Mouse (Mus musculus): ENCODE data around the gene Mnx1. TPM values are rescaled to one million over a fixed set of nuclear protein-coding genes. Genes with fewer than 3 reads are reported as not detected.

Gene Mnx1
- total and polyA plus RNA-seq, 3 experiments: 0.11 to 0.21 TPM; not detected in 1

GRCm38 (mm10) chr5:29476021-29476420, 2.2 kb downstream of the Mnx1 start:
- dilution Hi-C loops (cut with MboI; ENCODE audit: extremely low pct_ligation_motif_present, extremely low pct_unique_long_range_greater_than_20kb, low sequenced_read_pairs) (no loop called here), in situ Hi-C loops (cut with MboI; ENCODE audit: low pct_ligation_motif_present, low pct_unique_long_range_greater_than_20kb, low sequenced_read_pairs) (no loop called here)
- DNase-seq (ENCODE audit: extremely low read depth): no peak
- Histone ChIP-seq H3K9ac (ENCODE audit: insufficient read depth, low read depth) (no peak overlapping the region), H3K4me1 (ENCODE audit: control insufficient read depth in 1 of 2, insufficient read depth in 2 of 2) (peaks cover 2 to 14% of the 10 kb centered on the region in 2 experiments; a peak in 2 of 4 replicates), H3K4me3 (replicated peaks in 1 of 3; ENCODE audit: low read depth in 2 of 3, low read length in 2 of 3, poor library complexity in 1 of 3) (no peak overlapping the region), H3K27me3 (replicated peaks) (no peaks in the 10 kb centered on the region), H3K4me2 (ENCODE audit: insufficient read depth, low read depth, poor library complexity, severe bottlenecking) (no peak overlapping the region), H3K79me2 (replicated peaks; ENCODE audit: control insufficient read depth, extremely low read depth, insufficient read depth, poor library complexity, severe bottlenecking) (no peaks in the 10 kb centered on the region), H3K9me3 (replicated peaks; ENCODE audit: low read length) (peaks cover 10% of the 10 kb centered on the region), H3K36me3 (replicated peaks in 1 of 2; ENCODE audit: control insufficient read depth in 1 of 2, insufficient read depth in 1 of 2, low read length in 1 of 2) (no peaks in the 10 kb centered on the region), H3K27ac (ENCODE audit: insufficient read depth, low read depth) (no peak overlapping the region)
- TF ChIP-seq PAX5 (IDR thresholded peaks at IDR 0.05; ENCODE audit: low read length): no peak

GRCm38 (mm10) chr5:29475556-29475955, 2.7 kb downstream of the Mnx1 start:
- no peak overlapping the region for H3K4me3 ChIP-seq (replicated peaks in 1 of 3; ENCODE audit: low read depth in 2 of 3, low read length in 2 of 3, poor library complexity in 1 of 3)
- H3K4me1 ChIP-seq (ENCODE audit: control insufficient read depth in 1 of 2, insufficient read depth in 2 of 2): peaks cover 2 to 14% of the 10 kb centered on the region in 2 experiments; a peak in 2 of 4 replicates
- no peaks in the 10 kb centered on the region for H3K79me2 ChIP-seq (replicated peaks; ENCODE audit: control insufficient read depth, extremely low read depth, insufficient read depth, poor library complexity, severe bottlenecking)
- H3K27me3 ChIP-seq (replicated peaks): no peaks in the 10 kb centered on the region
- TF ChIP-seq JUN (IDR thresholded peaks at IDR 0.05; ENCODE audit: insufficient read depth, low read depth, low read length) (no peak), POLR2A (IDR thresholded peaks at IDR 0.05; ENCODE audit: low read depth, low read length) (no peak), ZKSCAN1 (IDR thresholded peaks at IDR 0.05; ENCODE audit: borderline replicate concordance, low read depth, low read length) (no peak), GABPA (IDR thresholded peaks at IDR 0.05; ENCODE audit: insufficient replicate concordance, low read depth, low read length) (no peak), JUND (conservative IDR thresholded peaks at IDR 0.05; ENCODE audit: low read depth, low read length) (no peak), ZNF384 (IDR thresholded peaks at IDR 0.05; ENCODE audit: low read depth, low read length) (no peak)
- H3K9ac ChIP-seq (ENCODE audit: insufficient read depth, low read depth): no peak overlapping the region
- dilution Hi-C loops (cut with MboI; ENCODE audit: extremely low pct_ligation_motif_present, extremely low pct_unique_long_range_greater_than_20kb, low sequenced_read_pairs) (no loop called here), in situ Hi-C loops (cut with MboI; ENCODE audit: low pct_ligation_motif_present, low pct_unique_long_range_greater_than_20kb, low sequenced_read_pairs) (no loop called here)
- peak overlapping the region; percentile 5 for H3K4me2 ChIP-seq (ENCODE audit: insufficient read depth, low read depth, poor library complexity, severe bottlenecking)
- H3K36me3 ChIP-seq (replicated peaks in 1 of 2; ENCODE audit: control insufficient read depth in 1 of 2, insufficient read depth in 1 of 2, low read length in 1 of 2): no peaks in the 10 kb centered on the region
- no peak for DNase-seq (ENCODE audit: extremely low read depth)
- H3K27ac ChIP-seq (ENCODE audit: insufficient read depth, low read depth): no peak overlapping the region
- peaks cover 10% of the 10 kb centered on the region for H3K9me3 ChIP-seq (replicated peaks; ENCODE audit: low read length)

- Histone ChIP-seq H3K36me3 (replicated peaks in 1 of 2; ENCODE audit: control insufficient read depth in 1 of 2, insufficient read depth in 1 of 2, low read length in 1 of 2) (no peaks in the 10 kb centered on the region), H3K27me3 (replicated peaks) (no peaks in the 10 kb centered on the region), H3K4me1 (ENCODE audit: control insufficient read depth in 1 of 2, insufficient read depth in 2 of 2) (peaks cover 2 to 14% of the 10 kb centered on the region in 2 experiments; a peak in 2 of 4 replicates), H3K9me3 (replicated peaks; ENCODE audit: low read length) (peaks cover 10% of the 10 kb centered on the region), H3K4me3 (replicated peaks in 1 of 3; ENCODE audit: low read depth in 2 of 3, low read length in 2 of 3, poor library complexity in 1 of 3) (no peak overlapping the region), H3K9ac (ENCODE audit: insufficient read depth, low read depth) (no peak overlapping the region), H3K27ac (ENCODE audit: insufficient read depth, low read depth) (no peak overlapping the region), H3K79me2 (replicated peaks; ENCODE audit: control insufficient read depth, extremely low read depth, insufficient read depth, poor library complexity, severe bottlenecking) (no peaks in the 10 kb centered on the region), H3K4me2 (ENCODE audit: insufficient read depth, low read depth, poor library complexity, severe bottlenecking) (0 out of 2 replicates have a peak overlapping the region, but pooled peaks have one; percentile 5)
- DNase-seq (ENCODE audit: extremely low read depth): no peak
- in situ Hi-C loops (cut with MboI; ENCODE audit: low pct_ligation_motif_present, low pct_unique_long_range_greater_than_20kb, low sequenced_read_pairs): no loop called here
- dilution Hi-C loops (cut with MboI; ENCODE audit: extremely low pct_ligation_motif_present, extremely low pct_unique_long_range_greater_than_20kb, low sequenced_read_pairs): no loop called here
- TF ChIP-seq ZNF384 (IDR thresholded peaks at IDR 0.05; ENCODE audit: low read depth, low read length): no peak
- no peak for TF ChIP-seq POLR2AphosphoS2 (IDR thresholded peaks at IDR 0.05; ENCODE audit: low read depth, low read length)
- TF ChIP-seq JUN (IDR thresholded peaks at IDR 0.05; ENCODE audit: insufficient read depth, low read depth, low read length): no peak
- no peak for TF ChIP-seq TBP (conservative IDR thresholded peaks at IDR 0.05; ENCODE audit: low read depth, low read length)
- no peak for TF ChIP-seq BHLHE40 (IDR thresholded peaks at IDR 0.05; ENCODE audit: low read depth, low read length)
- TF ChIP-seq CHD2 (IDR thresholded peaks at IDR 0.05; ENCODE audit: low read length): no peak
- TF ChIP-seq IRF4 (IDR thresholded peaks at IDR 0.05; ENCODE audit: low read depth, low read length): no peak
- no peak for TF ChIP-seq SMC3 (IDR thresholded peaks at IDR 0.05; ENCODE audit: low read depth, low read length)
- no peak for TF ChIP-seq EP300 (IDR thresholded peaks at IDR 0.05; ENCODE audit: low read length)
Measured at GRCm38 (mm10) chr5:29475041-29475440, 3.2 kb downstream of the Mnx1 start.

Data from CH12.LX (cell line).